Mouse (Mus musculus) neutrophil, adult 5-6 weeks (primary cell): ENCODE data around the gene Krt33a. TPM values are rescaled to one million over a fixed set of nuclear protein-coding genes. Genes with fewer than 3 reads are reported as not detected.

Experiments
- ATAC-seq: fragments of 151-379, 151-347 bp; 2 replicates; pipeline ENCODE4 v1.8.0; 2017; ENCODE audit warnings: mild to moderate bottlenecking, moderate TSS enrichment; ENCODE audit not compliant: insufficient number of reproducible peaks, poor library complexity, low FRiP score, severe bottlenecking; ENCODE audit errors: extremely low read depth
- total RNA-seq: library from RNA; stranded (forward); fragments of 200-1000 nt; gene quantifications from 2 replicates; pipeline ENCODE4 v1.2.3, GENCODE M21; 2017

Krt33a gene
- total RNA-seq, 1 experiment from 2014 or later: not detected

DNA sequence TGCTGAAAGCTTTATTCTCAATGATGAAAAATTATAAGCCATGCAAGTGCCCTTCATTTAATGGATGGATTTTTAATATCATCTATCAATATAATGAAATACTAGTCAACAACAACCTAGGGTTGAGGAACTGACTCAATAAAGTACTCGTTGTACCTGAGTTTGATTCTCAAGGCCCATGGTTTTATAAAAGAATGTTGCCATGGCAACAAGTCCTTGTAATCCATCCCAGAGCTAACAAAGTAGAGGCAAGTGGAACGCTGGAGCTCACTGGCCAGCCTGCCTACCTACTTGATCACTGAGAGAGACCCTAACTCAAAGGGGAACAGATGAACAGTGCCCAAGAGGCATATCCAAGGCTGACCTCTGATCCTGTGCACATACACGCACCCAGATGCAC, 25.4 kb downstream of the Krt33a start:
- ATAC-seq: no peak

GRCm38 (mm10) chr11:99989881-99990405, 26.1 kb downstream of the Krt33a start:
- no peak for ATAC-seq

GRCm38 (mm10) chr11:99988530-99988929, 27.5 kb downstream of the Krt33a start:
- ATAC-seq: no peak

- no peak for ATAC-seq
Measured at GRCm38 (mm10) chr11:99986180-99986647, 29.8 kb downstream of the Krt33a start, which contains the start of gene Krtap16-1. Krtap16-1 (minus strand) TSS chr11:99986597.

GRCm38 (mm10) chr11:99985291-99986092, 30.5 kb downstream of the Krt33a start:
- no peak for ATAC-seq

DNA sequence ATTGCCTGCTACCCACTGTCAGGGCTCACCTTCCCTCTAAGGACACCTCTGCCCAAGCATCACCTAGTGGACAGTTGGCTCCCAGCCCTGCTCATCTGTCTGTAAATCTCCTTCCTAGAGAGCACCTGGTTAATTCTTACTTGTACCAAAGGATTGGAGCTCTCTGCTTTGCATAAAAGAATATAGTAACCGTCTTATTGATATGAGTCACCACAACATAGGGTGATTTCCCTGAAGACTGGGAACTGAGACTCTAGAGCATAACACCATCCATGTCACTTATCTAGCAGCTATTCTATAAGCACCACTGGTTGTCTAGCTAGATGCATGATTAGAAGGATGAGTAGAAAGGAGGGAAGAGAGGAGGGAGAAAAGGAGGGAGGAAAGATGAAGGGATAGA, 32.6 kb downstream of the Krt33a start:
- no peak for ATAC-seq

DNA sequence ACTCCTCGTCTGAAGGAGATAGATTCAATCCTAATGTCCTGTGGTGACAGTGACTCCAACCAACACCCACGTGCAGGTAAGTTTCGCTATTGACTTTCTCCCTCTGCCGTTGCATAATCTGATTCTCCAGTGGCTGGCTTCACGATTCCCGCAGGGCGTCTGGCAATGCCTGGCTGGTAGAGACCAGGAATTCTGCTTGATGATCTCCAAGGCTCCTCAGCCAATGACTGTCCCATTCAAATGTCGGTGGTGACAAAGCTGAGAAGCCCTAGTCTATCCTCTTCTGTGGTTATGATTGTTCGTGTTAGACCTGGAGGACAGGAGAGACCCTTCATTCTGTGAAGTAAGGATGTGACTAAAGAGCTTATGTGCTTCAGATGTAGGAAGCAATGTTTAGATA, 33.3 kb downstream of the Krt33a start:
- ATAC-seq: no peak

DNA sequence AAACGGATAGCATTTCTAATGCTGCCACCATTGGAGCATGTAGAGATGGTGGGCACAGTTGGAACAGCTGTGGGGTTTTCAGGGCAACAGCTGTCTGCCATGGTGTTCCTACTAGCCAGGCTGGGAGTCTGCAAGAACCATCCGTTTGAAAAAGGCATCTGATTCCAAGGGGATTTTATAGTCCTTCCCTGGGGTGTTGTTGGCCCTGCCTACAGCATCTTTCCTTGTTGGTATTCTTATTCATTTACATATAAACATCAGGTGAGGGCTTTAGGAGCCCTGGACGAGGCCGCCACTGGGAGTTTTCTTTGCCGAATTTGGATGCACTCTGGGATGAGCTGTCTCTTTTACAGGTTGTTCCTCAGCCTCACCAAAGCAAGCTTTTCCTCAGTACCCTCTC, 37.1 kb downstream of the Krt33a start, which contains the start of gene Krtap29-1:
Gene Krtap29-1, minus strand, starts transcription at position 101 of the 400 bp plus-strand sequence.
- ATAC-seq: no peak

DNA sequence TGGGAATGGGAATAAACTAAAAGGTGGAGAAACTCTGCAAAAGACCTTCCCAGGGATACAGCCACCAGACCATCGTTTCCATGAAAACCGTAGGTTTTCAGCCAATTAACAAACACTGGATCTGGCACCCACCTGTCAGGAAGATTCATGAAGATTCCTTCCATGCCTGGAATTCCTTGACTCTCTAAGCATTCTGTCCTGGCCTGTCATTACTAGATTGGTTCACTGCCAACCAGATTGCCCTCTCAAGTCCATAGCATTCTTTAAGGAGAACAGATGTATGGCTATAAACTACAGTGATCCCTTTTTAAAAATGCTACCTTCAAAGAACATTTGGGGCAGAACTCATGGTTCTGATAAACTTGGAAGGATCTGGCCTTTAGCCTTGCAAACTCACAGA, 50.1 kb downstream of the Krt33a start:
- ATAC-seq: no peak

DNA sequence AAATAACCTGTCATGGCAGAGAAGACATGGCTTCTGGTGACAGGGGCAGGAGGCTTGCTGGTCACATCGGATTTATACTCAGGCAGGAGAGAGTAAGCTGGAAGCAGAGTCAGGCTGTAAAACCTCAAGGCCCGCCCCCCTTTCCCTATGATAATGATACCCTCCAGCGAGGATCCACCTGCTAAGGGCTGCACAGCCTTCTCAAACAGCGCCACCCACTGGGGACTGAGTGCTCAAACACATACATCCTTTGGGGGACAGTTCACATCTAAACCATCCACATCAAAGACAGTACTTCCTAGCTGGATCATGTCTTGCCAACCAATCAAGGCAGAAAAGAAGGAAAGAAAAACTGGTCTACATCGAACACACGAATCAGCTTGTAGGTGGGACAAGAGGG, 51.8 kb downstream of the Krt33a start:
- ATAC-seq: no peak

Other genes starting within 250 kb of the Krt33a start
- gene Gm11595, start 243.3 kb downstream of the Krt33a start, total RNA-seq: not detected in 2 replicates
- gene Krtap4-8, start 235.5 kb downstream of the Krt33a start, total RNA-seq: not detected in 2 replicates
- not detected in 2 replicates for gene Krtap4-9, start 231.0 kb downstream of the Krt33a start, total RNA-seq
- not detected in 2 replicates for gene Gm11596, start 222.7 kb downstream of the Krt33a start, total RNA-seq
- gene Gm11569, start 217.3 kb downstream of the Krt33a start, total RNA-seq: not detected in 2 replicates
- gene Gm11554, start 211.8 kb downstream of the Krt33a start, total RNA-seq: not detected in 2 replicates
- not detected in 2 replicates for gene Krtap4-13, start 206.3 kb downstream of the Krt33a start, total RNA-seq
- gene Gm11564, start 200.5 kb downstream of the Krt33a start, total RNA-seq: not detected in 2 replicates
- not detected in 2 replicates for gene 2300003K06Rik, start 178.1 kb downstream of the Krt33a start, total RNA-seq
- gene Krtap4-16, start 164.6 kb downstream of the Krt33a start, total RNA-seq: not detected in 2 replicates
- not detected in 2 replicates for gene Gm11568, start 158.3 kb downstream of the Krt33a start, total RNA-seq
- gene Gm11559, start 151.7 kb downstream of the Krt33a start, total RNA-seq: not detected in 2 replicates
- not detected in 2 replicates for gene Krtap9-1, start 142.8 kb downstream of the Krt33a start, total RNA-seq
- not detected in 2 replicates for gene Gm11567, start 137.0 kb downstream of the Krt33a start, total RNA-seq
- not detected in 2 replicates for gene Krtap31-1, start 108.3 kb downstream of the Krt33a start, total RNA-seq
- gene Gm11565, start 101.5 kb downstream of the Krt33a start, total RNA-seq: not detected in 2 replicates
- not detected in 2 replicates for gene Krtap31-2, start 79.9 kb downstream of the Krt33a start, total RNA-seq
- not detected in 2 replicates for gene Krtap9-5, start 67.7 kb downstream of the Krt33a start, total RNA-seq
- not detected in 2 replicates for gene Krtap29-1, start 37.2 kb downstream of the Krt33a start, total RNA-seq
- gene Krtap16-1, start 29.6 kb downstream of the Krt33a start, total RNA-seq: not detected in 2 replicates
- not detected in 2 replicates for gene Krtap17-1, start 22.2 kb downstream of the Krt33a start, total RNA-seq
- gene Krt33b, start 13.7 kb upstream of the Krt33a start, total RNA-seq: not detected in 2 replicates
- not detected in 2 replicates for gene Krt34, start 25.3 kb upstream of the Krt33a start, total RNA-seq
- gene Krt31, start 34.3 kb upstream of the Krt33a start, total RNA-seq: not detected in 2 replicates
- not detected in 2 replicates for gene Krt32, start 72.0 kb upstream of the Krt33a start, total RNA-seq
- gene Krt35, start 80.0 kb upstream of the Krt33a start, total RNA-seq: not detected in 2 replicates
- not detected in 2 replicates for gene Krt36, start 89.4 kb upstream of the Krt33a start, total RNA-seq
- 15.4 and 23.3 TPM in 2 replicates for gene Krt13, start 105.4 kb upstream of the Krt33a start, total RNA-seq
- 1.4 and 2.3 TPM in 2 replicates for gene Krt15, start 119.7 kb upstream of the Krt33a start, total RNA-seq
- 0.74 and 4.9 TPM in 2 replicates for gene Krt19, start 132.5 kb upstream of the Krt33a start, total RNA-seq
- gene Krt9, start 177.0 kb upstream of the Krt33a start, total RNA-seq: not detected in 2 replicates
- not detected in 2 replicates for gene Krt14, start 191.3 kb upstream of the Krt33a start, total RNA-seq
- gene Krt16, start 232.7 kb upstream of the Krt33a start, total RNA-seq: 0.25 TPM in 1 of 2 replicates, not detected in the other
- not detected in 2 replicates for gene Krt17, start 244.8 kb upstream of the Krt33a start, total RNA-seq